Mouse (Mus musculus): ENCODE data around the gene Mthfd1. TPM values are rescaled to one million over a fixed set of nuclear protein-coding genes. Genes with fewer than 3 reads are reported as not detected.

The Mthfd1 gene
- polyA plus RNA-seq, 1 experiment from 2014 or later = 103 TPM

DNA sequence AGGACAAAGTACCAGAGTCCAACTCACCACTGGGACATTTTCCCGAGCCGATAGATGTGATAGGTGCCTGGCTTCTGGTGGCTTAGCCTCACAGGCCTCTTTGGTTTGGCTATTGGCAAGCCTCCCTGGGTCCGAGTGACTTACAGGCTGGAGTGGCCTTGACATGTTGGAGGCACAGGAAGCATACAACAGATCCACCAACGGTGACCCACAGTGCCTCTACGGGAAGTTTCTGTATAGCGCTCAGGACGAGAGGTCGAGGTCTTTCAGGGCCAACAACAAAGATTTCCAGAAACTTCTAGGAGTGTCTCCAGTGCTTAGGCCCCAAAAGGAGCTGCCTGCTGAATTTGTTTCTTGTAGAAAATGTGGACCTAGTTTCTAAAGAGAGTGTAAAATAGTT is 10.1 kb upstream of the Mthfd1 start:
- Histone ChIP-seq H3K4me1 (no peaks in the 10 kb centered on the region), H3K9me3 (replicated peaks) (no peaks in the 10 kb centered on the region), H3K4me2 (no peak overlapping the region), H3K36me3 (no peaks in the 10 kb centered on the region), H3K4me3 (replicated peaks) (no peak overlapping the region), H3K27me3 (no peaks in the 10 kb centered on the region), H3K27ac (no peak overlapping the region), H3K9ac (no peak overlapping the region)
- ATAC-seq (replicated peaks; ENCODE audit: low FRiP score) = no peak
- 85% methylated on average over 8 of the region's 8 CpGs for WGBS

DNA sequence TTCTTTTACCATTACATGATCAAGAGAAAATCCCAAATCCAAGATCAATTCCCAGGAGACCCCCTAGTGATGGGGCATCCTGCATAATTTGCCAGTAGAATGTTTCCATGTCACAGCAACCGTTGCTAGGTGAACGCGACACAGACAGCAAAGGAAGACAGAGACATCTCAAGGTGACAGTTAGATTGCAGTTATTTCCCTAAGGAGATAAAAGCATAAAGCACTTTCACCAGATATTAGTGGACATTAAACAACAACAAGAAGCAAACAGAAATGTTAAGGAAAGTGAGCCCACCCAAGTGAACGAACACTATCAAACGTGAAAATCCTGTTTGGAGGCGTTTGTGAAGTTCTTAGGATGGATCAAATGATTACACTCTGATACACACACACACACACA is 8.5 kb upstream of the Mthfd1 start, which contains the start of gene Tex21:
Gene Tex21 (minus strand): TSS at position 101 of the 400 bp plus-strand sequence.
- WGBS = 81% methylated on average over 6 of the region's 6 CpGs
- Histone ChIP-seq H3K36me3 (no peaks in the 10 kb centered on the region), H3K4me2 (no peak within 1 kb of the TSS), H3K27ac (no peak within 1 kb of the TSS), H3K9me3 (replicated peaks) (no peaks in the 10 kb centered on the region), H3K9ac (no peak within 1 kb of the TSS), H3K4me1 (no peaks in the 10 kb centered on the region), H3K4me3 (replicated peaks) (no peak within 1 kb of the TSS), H3K27me3 (no peaks in the 10 kb centered on the region)
- no peak for ATAC-seq (replicated peaks; ENCODE audit: low FRiP score)

DNA sequence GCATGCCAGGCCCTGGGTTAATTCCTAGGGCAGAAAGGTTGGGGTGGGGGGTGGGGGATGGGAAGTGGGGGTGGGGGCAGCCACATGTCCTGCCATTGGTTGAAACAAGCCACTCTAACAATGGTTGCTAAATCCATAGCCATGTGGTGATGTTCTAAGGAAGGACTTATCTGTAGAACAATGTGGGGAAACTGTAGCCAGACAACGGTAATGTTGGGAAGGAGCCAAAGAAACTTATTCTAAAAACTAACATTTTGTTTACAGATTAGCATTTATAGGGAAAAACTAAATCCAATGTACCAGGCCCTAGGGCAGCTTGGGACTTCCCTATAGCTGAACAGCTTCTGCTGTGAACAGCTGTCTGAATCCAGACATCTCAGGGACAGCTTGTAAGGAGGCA is 2.0 kb upstream of the Mthfd1 start:
- no peaks in the 10 kb centered on the region for H3K9me3 ChIP-seq (replicated peaks)
- H3K27me3 ChIP-seq = no peaks in the 10 kb centered on the region
- ATAC-seq (replicated peaks; ENCODE audit: low FRiP score) = no peak
- no peak overlapping the region for H3K4me2 ChIP-seq
- no peak overlapping the region for H3K4me3 ChIP-seq (replicated peaks)
- H3K9ac ChIP-seq = no peak overlapping the region
- no peaks in the 10 kb centered on the region for H3K36me3 ChIP-seq
- no peak overlapping the region for H3K27ac ChIP-seq
- H3K4me1 ChIP-seq = peaks cover 23% of the 10 kb centered on the region
- WGBS = 83% methylated on average over 1 of the region's 1 CpGs

DNA sequence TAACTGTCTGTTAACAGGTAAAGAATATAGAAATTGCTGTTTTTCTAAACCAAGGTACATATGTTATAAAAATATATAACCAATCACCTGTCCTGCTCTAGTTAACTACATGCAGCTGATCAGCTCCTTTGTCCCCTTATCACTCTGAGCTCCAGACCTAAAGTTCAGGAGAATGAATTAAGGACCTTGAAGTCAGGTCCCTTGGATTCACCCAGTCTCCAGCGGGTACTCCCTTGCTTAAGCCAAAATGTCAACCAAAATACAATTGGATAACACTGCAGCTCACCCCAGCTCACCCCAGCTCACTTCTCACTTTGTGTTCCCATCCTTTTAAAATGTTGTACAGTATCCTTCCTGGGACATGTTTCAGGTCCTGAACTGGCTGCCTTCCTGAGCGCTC is 1.5 kb upstream of the Mthfd1 start:
- Histone ChIP-seq H3K36me3 (no peaks in the 10 kb centered on the region), H3K9ac (no peak overlapping the region), H3K4me2 (no peak overlapping the region), H3K27ac (no peak overlapping the region), H3K27me3 (no peaks in the 10 kb centered on the region), H3K4me1 (peaks cover 23% of the 10 kb centered on the region), H3K9me3 (replicated peaks) (no peaks in the 10 kb centered on the region), H3K4me3 (replicated peaks) (no peak overlapping the region)
- no peak for ATAC-seq (replicated peaks; ENCODE audit: low FRiP score)
- WGBS = 85% methylated on average over 2 of the region's 2 CpGs

DNA sequence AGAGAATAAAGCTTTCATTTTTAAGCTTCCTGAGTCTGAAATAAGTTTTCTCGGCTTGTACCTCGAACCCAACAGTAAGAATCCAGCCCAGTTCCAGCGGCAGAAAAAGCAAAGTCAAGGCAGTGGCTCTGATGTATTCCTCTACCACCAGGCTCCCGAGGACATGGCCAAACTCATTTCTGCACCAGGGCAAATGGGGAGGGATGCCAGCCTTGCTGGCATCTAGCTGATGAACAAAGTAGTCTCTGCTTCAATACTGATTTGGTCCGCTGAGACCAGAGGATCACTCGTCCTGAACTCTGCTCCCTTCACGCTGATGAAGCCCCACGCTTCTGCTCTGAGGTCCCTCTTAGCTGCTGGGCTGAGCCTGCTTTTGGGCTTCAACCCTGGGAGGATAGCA is 1.1 kb upstream of the Mthfd1 start:
- ATAC-seq (replicated peaks; ENCODE audit: low FRiP score) = no peak
- Histone ChIP-seq H3K9ac (peak overlapping the region; percentile 59; the same call in 1 of the 2 replicates), H3K36me3 (no peaks in the 10 kb centered on the region), H3K27me3 (no peaks in the 10 kb centered on the region), H3K4me3 (replicated peaks) (no peak overlapping the region), H3K4me2 (no peak overlapping the region), H3K27ac (0 out of 2 replicates have a peak overlapping the region, but pooled peaks have one; percentile 92), H3K4me1 (peaks cover 23% of the 10 kb centered on the region), H3K9me3 (replicated peaks) (no peaks in the 10 kb centered on the region)
- 76% methylated on average over 8 of the region's 8 CpGs for WGBS

DNA sequence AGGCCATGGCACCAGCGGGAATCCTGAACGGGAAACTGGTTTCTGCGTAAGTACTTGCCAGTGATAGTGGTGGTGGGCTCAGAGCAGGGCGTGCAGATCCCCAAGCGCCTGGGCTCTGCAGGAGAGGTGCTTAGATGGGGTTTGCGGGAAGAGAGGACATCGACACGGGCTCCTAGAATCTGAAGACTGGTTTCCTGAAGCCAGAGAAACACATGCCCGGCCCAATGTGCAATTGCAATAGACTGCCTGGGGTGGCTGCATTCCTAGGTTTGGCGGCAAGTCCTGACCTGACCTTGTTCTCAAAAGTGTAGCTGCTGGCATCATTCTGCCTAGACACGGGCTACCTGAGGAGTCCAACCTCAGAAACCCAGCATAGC is 389 bp downstream of the Mthfd1 start:
- H3K4me2 ChIP-seq = peak overlapping the region; percentile 78
- peak overlapping the region; percentile 92 for H3K27ac ChIP-seq
- WGBS = under 1% methylated on average over 11 of the region's 11 CpGs
- no peak; the same call in none of the 2 replicates for ATAC-seq (replicated peaks; ENCODE audit: low FRiP score)
- no peaks in the 10 kb centered on the region for H3K36me3 ChIP-seq
- H3K9me3 ChIP-seq (replicated peaks) = no peaks in the 10 kb centered on the region
- H3K27me3 ChIP-seq = no peaks in the 10 kb centered on the region
- H3K4me1 ChIP-seq = peaks cover 23% of the 10 kb centered on the region
- peak overlapping the region; percentile 59 for H3K9ac ChIP-seq
- peak overlapping the region; percentile 59 for H3K4me3 ChIP-seq (replicated peaks)

DNA sequence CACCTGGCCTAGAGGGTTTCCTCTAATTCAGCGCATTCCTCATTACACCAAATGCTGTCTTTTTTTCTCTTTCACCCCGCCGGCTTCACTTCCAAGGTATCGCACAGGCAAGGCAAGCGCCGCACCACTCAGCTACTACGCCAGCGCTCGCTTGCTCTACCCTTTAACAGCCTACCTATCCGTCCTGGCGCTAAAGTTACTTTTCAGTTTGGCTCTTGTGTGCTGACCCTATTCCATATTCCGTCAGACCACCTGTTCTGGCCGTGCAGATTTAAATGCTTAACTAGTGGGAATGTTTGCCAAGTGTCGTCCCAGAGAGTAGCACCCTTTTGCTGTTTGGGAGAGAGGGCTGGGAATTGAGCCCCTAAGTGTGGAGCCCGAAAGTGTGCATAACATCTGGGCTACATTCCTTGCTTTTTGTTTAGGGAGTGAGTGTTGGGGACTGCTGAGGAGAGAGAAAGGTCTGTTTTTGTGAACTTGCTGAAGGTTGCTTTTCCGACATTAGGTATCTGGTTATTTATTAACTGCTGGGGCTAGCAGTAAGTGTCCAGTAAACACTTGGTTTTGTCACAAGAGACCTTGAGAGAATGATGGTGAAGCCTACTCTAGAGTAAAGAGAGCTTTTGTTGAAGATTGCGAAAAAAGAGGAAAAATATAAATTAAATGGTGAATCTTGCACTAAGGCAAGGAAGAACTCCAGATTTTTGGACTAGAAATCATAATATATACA is 1.2 kb downstream of the Mthfd1 start:
- Histone ChIP-seq H3K27me3 (no peaks in the 10 kb centered on the region), H3K9ac (peak overlapping the region; percentile 59), H3K27ac (peak overlapping the region; percentile 92), H3K4me1 (peaks cover 23% of the 10 kb centered on the region), H3K4me3 (replicated peaks) (peak overlapping the region; percentile 59), H3K4me2 (peak overlapping the region; percentile 78), H3K36me3 (no peaks in the 10 kb centered on the region), H3K9me3 (replicated peaks) (no peaks in the 10 kb centered on the region)
- WGBS = 5% methylated on average over 17 of the region's 17 CpGs
- no peak for ATAC-seq (replicated peaks; ENCODE audit: low FRiP score)

DNA sequence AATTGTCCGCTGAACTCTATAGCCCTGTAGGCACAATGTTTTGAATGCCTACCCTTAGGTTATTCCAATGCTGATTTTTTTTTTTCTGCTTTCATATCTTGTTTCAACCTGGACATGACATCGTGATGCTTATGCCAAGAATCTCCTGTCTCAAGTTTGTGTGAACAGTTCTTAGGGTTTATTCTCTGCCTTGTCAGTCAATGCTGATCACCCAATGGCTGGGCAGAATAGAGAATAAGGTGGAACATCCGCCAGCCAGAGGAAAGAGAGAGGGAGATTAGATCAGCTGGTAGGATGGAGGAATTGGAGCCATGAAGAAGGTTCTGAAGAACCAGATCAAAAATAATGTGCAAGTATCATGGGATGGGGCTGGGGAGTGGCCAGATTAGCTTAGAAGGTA is 5.6 kb downstream of the Mthfd1 start:
- ATAC-seq (replicated peaks; ENCODE audit: low FRiP score) = no peak
- H3K9ac ChIP-seq = no peak overlapping the region
- peaks cover 12% of the 10 kb centered on the region for H3K4me1 ChIP-seq
- H3K4me3 ChIP-seq (replicated peaks) = no peak overlapping the region
- WGBS = 89% methylated on average over 3 of the region's 3 CpGs
- no peak overlapping the region for H3K27ac ChIP-seq
- H3K4me2 ChIP-seq = no peak overlapping the region
- H3K27me3 ChIP-seq = no peaks in the 10 kb centered on the region
- H3K36me3 ChIP-seq = peaks cover 5% of the 10 kb centered on the region
- H3K9me3 ChIP-seq (replicated peaks) = no peaks in the 10 kb centered on the region

DNA sequence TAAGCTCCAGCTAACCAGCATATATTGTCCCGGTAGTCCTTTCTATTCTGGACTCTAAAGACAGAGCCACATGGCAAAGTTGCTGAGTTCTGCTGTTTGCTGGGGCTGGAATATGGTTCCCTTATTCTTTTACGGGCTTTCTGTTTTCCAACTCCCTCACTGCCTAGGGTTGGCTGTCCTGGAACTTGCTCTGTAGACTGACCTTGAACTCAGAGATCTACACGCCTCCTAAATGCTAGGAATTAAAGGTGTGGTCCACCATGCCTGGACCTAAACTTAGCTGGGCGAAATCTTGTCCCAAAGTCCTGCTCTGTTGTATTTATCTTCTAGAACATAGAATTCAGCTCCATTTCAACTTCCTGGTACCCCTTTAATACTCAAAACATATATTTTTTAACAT is 6.5 kb downstream of the Mthfd1 start:
- no peaks in the 10 kb centered on the region for H3K9me3 ChIP-seq (replicated peaks)
- H3K27me3 ChIP-seq = no peaks in the 10 kb centered on the region
- ATAC-seq (replicated peaks; ENCODE audit: low FRiP score) = no peak
- no peak overlapping the region for H3K4me3 ChIP-seq (replicated peaks)
- peaks cover 4% of the 10 kb centered on the region for H3K4me1 ChIP-seq
- H3K9ac ChIP-seq = no peak overlapping the region
- no peak overlapping the region for H3K4me2 ChIP-seq
- H3K27ac ChIP-seq = no peak overlapping the region
- H3K36me3 ChIP-seq = peaks cover 11% of the 10 kb centered on the region
- 87% methylated on average over 4 of the region's 4 CpGs for WGBS

DNA sequence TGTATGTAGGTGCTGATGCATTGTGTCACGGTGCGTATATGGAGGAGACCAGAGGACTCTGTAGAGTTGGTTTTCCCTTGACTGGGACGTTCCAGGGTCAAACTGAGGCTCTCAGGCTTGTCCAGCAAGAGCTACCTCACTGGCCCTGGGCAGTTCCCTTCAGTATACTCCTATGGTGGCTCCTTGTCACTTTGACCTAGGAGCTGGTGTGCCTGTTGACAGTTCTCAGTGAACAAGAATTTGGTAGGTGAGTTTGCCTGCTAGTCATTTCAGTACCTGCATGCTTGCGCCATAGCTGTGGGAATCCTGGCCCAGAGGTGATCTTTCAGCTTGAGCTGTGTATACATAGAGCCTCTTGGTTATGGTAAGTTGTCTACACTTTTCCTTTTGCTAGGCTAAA is 7.8 kb downstream of the Mthfd1 start:
- H3K27ac ChIP-seq = no peak overlapping the region
- no peak overlapping the region for H3K4me2 ChIP-seq
- no peak overlapping the region for H3K4me3 ChIP-seq (replicated peaks)
- H3K9ac ChIP-seq = no peak overlapping the region
- no peaks in the 10 kb centered on the region for H3K9me3 ChIP-seq (replicated peaks)
- no peaks in the 10 kb centered on the region for H3K4me1 ChIP-seq
- H3K27me3 ChIP-seq = no peaks in the 10 kb centered on the region
- WGBS = 95% methylated on average over 4 of the region's 4 CpGs
- H3K36me3 ChIP-seq = peaks cover 13% of the 10 kb centered on the region
- ATAC-seq (replicated peaks; ENCODE audit: low FRiP score) = no peak

DNA sequence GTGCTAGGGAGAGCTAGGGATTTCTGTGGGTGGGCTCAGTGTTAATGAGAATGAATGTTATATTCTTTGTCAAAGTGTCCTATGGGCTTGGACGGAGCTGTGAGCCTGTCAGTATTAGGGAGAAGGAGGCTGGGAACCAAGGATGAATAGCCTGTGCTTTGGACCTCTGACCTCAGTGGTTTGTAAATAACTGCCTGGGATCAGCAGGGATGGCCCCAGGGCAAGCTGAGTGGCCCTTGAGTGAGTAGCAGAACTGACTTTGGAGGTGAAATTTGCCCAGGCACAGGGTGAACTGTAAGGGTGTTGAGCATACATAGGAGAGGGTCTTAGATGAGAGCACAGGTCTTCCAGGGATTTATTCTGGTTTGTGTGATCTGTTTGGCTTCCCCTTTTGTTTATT is 8.8 kb downstream of the Mthfd1 start:
- H3K9me3 ChIP-seq (replicated peaks) = no peaks in the 10 kb centered on the region
- WGBS = 55% methylated on average over 1 of the region's 1 CpGs
- no peaks in the 10 kb centered on the region for H3K4me1 ChIP-seq
- H3K4me2 ChIP-seq = no peak overlapping the region
- H3K27ac ChIP-seq = no peak overlapping the region
- peaks cover 13% of the 10 kb centered on the region for H3K36me3 ChIP-seq
- no peak for ATAC-seq (replicated peaks; ENCODE audit: low FRiP score)
- H3K9ac ChIP-seq = no peak overlapping the region
- no peaks in the 10 kb centered on the region for H3K27me3 ChIP-seq
- no peak overlapping the region for H3K4me3 ChIP-seq (replicated peaks)

DNA sequence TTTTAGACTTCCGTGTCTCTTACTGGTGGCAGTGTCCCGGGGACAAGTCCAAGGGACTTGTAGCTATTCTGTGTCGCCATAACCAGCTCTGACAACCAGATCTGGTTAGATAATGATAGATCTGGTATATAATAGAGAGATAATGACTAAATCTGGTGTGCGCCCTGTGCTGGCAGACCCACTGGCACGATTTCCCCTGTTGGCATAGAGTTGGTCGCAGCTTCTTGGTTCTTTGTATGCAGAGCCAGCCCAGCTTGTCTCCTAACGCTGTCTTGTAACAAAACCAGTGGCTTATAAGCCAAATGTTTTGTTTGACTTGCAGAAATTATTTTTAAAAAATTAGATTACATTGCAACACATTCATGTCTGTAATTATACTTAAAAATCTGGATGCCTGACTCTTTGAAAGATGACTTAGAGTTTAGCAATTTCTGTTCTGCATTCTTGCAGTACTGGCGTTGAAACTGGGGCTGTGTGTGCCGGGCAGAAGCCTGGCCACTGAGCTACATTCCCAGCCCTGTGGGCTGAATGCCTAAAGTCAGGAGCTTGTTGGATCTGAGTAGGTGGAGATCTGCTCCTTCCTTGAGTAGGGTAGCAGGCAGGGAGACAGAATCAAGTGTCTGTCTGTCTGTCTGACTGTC is 9.3 kb downstream of the Mthfd1 start:
- Histone ChIP-seq H3K27ac (no peak overlapping the region), H3K36me3 (peaks cover 13% of the 10 kb centered on the region), H3K4me1 (no peaks in the 10 kb centered on the region), H3K27me3 (no peaks in the 10 kb centered on the region), H3K9ac (no peak overlapping the region), H3K9me3 (replicated peaks) (no peaks in the 10 kb centered on the region), H3K4me3 (replicated peaks) (no peak overlapping the region), H3K4me2 (no peak overlapping the region)
- 87% methylated on average over 9 of the region's 9 CpGs for WGBS
- no peak for ATAC-seq (replicated peaks; ENCODE audit: low FRiP score)
